In genomic region chr3:37482720-37483119, GRCm38 (mm10) we compare ENCODE assay signal across 13 mouse cellular contexts.
"Had no signal": no experiment of that assay in that cellular context is flagged by ENCODE, and none has a peak within 500 bp of the region (broad histone marks: within the 10 kb centered on the region; RNA-seq: fewer than 3 reads in every experiment).

No protein-coding gene starts in this region.

- H3K27me3 ChIP-seq: limb, embryonic 15.5 days; megakaryocyte, embryonic 14.5 days; midbrain, embryonic 12.5 days had no signal

- H3K9ac ChIP-seq: limb, embryonic 15.5 days; lung, embryonic 14.5 days; midbrain, embryonic 12.5 days had no signal

- H3K9me3 ChIP-seq: limb, embryonic 15.5 days; megakaryocyte, embryonic 14.5 days; midbrain, embryonic 12.5 days had no signal

- DNase-seq: kidney, adult 11 months; kidney, adult 9 months; kidney, postnatal 14 days; layer of hippocampus, postnatal 36 days; lung, embryonic 14.5 days; lung, postnatal 10 days; lung, postnatal 4 days; right cerebral cortex, adult 18-20 months; right cerebral cortex, postnatal 25 days; thymus, postnatal 36 days had no signal

- H3K27ac ChIP-seq: limb, embryonic 15.5 days; midbrain, embryonic 12.5 days had no signal

- H3K4me3 ChIP-seq: limb, embryonic 15.5 days; megakaryocyte, embryonic 14.5 days; midbrain, embryonic 12.5 days had no signal

- H3K4me2 ChIP-seq: limb, embryonic 15.5 days; lung, embryonic 14.5 days; midbrain, embryonic 12.5 days had no signal

- H3K4me1 ChIP-seq: limb, embryonic 15.5 days; midbrain, embryonic 12.5 days had no signal
